Mouse (Mus musculus) adrenal gland (tissue): ENCODE data around the gene Ginm1.
"Not testable (repeated sequence)": the region's sequence is repeated elsewhere in the genome, so short reads cannot be mapped to it uniquely, and the experiment has no call there.

Source experiments
- intact Hi-C: fragments of 180-260 bp; cut with DNase I; formaldehyde crosslinking; loops from one replicate; pipeline ENCODE4 v1.15.1; 2025

Gene Ginm1

DNA sequence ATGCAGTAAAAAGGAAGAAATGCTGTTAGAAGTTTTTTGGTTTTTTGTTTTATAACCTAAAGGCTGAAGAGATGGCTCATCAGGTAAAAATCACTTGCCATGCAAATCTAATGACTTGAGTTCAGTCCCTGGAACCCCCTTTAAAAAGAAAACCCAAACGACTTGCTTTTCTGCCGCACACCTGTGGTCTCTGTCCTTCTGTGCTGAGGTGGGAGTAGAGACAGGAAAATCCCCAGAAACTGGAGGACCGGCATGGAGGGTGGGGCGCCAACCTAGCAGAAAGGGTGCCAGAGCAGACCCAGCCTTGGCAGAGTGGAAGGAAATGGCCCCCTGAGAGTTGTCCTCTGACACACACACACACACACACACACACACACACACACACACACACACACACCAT, 26.1 kb upstream of the Ginm1 start:
- intact Hi-C loops: no loop called here

DNA sequence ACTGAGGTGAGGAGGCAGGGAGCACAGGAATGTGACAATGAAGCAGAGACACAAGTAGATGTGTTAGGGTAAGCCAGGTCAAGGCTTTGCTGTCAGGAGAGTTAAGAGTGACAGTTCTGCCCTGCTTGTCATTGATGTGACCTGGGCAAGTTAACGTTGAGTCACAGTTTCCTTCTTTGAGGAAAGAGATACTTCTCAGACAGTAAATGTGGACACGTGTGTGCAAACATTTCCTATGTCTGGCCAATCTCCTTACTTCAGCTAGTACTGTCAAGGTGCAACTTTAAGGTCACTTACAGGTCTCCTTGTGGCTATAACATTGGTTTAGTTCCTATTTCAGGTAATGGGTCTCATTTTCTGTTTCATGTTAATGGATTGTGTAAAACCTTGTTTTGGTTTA, 23.9 kb upstream of the Ginm1 start:
- intact Hi-C loops: no loop called here

DNA sequence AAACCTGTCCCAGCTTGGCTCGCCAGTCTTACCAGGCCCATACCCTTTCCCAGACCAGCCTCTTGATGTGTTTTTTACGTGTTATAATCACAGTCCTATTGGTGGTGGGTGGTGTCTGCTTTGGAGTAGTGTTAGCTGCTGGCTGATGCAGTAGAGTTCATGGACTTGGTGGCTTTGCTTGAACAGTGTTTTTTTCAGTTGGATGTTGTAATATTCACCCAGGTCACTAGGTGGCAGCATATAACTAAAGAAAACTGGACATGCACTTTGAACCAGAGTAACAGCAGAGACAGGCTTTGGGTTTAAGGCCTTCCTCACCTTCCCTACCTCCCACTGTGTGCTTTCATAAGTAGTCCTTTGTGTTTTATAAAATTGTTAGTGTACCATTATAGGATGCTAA, 17.3 kb upstream of the Ginm1 start:
- intact Hi-C loops: loop anchor here (5.0 kb wide), 2 partner anchors 387 to 432 kb away; no protein-coding TSS in a partner anchor

DNA sequence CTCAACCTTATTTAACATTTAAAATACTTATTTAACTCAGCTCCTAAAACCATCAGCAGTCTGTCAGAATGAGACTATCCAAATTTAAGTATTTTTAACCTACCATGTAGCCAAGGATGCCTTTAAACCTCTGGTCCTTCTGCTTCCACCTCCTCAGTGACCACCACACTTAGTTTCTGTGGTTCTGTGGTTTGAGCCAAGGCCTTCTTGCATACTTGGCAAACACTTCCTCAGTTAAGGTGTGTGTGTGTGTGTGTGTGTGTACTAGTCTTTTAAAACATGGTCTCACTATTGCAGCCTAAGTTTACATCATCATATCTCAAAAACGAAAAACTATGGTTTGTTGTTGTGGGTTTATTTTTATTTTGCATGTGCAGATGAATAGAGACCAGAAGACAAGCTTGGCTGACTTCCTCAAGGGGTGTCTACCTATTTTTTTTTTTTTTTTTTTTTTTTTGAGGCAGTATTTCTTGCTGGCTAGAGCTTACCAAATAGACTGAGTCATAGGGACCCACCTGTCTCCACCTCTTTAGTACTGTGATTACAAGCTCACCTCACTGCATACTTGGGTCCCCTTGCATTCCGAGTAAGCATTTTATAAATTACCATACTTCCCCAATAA, 10.0 kb upstream of the Ginm1 start:
- intact Hi-C loops: no loop called here

DNA sequence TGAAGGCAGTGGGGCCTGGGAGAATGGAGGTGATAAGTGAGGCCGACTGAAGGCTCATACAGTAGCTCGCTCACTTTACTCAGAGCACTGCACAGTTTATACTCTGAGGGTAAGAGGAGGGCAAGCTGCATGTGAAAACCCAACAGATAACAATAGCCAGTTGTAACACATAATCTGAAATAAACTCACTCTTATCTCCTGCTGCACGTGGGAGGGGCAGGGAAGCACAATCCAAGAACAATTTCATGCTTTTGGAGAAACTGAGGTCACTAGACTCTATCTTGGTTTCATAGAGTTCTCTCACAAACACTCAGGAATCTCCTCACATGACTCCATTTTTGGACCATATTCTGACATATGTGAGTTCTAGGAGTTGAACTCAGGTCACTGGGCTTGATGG, 8.6 kb upstream of the Ginm1 start:
- intact Hi-C loops: no loop called here

DNA sequence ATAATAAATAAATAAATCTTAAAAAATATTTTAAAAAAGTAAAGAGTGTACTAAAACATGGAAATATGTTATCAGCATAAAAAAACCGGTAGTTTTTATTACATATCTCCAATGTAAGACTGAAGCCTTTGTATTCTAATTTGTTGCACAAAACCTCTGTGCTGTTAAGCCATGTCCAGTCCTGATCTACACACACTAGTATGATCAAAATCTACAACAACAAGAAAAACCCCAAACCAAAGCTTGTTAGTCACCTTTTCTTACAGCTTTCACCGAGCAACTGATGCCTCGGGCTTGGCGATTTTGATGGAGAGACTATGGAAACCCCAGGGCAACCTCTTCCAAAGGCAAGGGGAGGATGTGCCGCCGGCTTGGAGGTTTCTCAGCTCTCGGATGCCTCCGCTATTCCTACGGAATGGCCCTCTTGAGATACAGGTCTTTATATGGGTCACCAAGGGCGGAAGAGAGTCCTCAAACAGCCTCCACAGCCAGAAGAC, 322 bp downstream of the Ginm1 start:
- intact Hi-C loops: no loop called here

DNA sequence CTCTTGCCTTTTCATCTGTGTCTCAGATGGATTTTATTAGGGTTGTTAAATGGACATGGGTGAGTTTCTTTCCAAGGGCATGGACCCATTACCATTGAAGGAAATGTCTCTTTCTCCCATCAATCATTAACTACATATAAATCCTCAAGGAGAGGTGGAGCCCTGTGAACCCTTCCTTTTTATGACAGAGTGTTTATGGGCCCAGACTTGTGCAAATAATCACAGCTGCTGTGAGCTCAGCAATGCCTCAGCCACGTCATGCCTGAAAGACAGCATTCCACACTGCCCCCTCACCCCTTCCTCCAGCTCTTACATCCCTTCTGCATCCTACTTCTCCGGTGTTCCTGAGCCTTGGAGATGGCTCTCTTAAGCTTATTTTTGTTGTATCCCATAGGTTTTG, 5.3 kb downstream of the Ginm1 start:
- intact Hi-C loops: no loop called here

DNA sequence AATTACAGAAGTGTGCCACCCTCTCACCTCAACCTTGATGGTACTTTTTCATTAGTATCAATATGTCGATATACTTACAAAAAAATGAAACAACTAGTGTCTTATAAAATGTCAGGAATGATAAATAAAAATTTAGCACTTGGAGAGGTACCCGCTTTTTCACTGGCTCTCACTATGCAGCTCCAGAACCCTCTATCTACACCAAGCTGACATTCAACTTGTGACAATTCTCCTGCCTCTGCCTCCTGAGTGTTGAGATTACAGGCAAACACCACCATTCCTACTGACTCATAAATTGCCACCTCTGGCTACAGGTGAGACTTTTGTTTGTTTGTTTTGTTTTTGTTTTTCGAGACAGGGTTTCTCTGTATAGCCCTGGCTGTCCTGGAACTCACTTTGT, 11.4 kb downstream of the Ginm1 start:
- intact Hi-C loops: no loop called here

DNA sequence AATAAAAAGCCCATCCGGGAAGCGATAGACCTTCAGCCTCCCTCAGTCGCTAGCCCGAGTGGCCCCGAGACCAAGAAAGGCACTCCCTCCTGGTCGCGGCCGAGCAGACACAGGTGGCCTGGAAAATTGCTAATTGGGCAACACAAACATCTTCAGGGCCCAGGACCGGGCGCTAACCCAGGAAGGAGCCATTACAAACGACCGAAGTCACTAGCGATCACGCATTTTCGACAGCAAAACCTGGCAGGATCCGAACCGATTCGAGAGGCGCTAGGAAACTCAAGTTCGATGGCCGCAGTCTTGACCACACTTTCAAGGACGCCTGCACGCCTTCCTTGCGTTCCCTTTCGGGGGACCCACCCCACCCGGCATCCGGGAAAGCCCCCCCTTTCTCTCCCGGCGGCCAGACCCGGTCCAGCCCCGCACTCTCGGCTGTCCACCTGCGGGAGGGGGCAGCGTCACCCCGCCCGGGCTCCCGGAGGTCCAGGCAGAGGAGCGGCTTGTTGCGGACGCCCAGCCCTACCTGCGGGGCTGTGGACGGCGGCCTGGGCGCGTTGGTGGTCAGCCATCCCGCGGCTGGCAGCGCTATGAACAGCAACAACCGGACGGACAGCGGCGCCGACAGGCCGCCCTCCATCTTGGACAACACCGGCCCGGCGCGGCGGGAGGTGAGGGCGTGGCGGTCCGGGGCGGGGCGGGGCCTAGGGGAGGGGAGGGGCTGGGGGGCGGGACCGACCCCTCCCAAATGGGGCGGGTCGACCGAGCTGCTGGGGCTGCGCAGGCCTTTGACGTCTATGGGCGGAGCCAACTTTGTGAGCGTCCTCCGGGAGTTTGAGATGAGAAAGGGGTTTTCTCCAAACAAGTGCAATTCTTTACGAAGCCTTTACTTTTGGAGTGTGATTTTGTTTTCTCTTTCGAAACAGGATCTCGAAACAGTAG, 12.1 kb downstream of the Ginm1 start:
- intact Hi-C loops: no loop called here

DNA sequence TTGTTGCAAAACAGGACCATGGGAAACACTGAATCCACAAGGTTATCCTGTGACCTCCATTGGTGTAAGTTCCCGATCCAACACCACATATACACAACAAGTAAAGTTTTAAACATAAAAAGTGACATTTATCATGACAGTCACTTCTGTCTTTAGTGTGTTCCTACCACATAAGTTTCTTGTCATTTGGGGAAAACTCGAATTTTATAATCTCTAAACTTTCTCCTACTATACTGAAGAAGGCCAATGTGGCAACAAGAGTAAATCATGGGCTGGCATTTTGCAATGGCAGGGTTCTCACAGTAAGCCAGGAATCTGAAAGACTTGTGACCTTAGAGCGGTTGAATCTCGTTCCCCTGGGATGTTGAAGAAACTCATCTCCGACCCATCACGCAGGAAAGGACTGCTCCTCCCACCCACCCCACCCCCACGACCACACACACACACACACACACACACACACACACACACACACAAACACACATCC, 12.8 kb downstream of the Ginm1 start:
- intact Hi-C loops: loop anchor here (5.0 kb wide), 1 partner anchor 97 kb away; the partner anchor contains the start of genes Lats1 and Pcmt1

DNA sequence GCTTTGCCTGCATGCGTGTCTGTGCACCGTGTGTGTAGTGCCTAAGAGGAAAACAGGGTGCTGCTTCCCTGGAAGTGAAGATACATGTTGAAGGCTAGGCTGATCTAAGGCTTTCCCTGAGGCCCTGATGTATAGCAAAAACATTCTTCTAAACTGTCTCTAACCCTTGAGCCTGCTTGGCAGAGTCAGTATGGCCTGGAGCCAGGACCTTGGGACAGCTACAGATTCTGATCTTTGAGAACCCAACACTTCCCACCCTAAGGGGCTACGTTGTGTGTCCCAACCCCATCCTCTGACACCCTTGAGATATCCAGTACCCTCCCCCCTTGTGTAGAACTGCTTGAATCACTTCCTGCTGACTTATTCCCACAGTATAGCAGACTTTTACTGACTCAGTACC, 14.3 kb downstream of the Ginm1 start:
- intact Hi-C loops: loop anchor here (5.0 kb wide), 1 partner anchor 96 kb away; the partner anchor contains the start of genes Lats1 and Pcmt1

DNA sequence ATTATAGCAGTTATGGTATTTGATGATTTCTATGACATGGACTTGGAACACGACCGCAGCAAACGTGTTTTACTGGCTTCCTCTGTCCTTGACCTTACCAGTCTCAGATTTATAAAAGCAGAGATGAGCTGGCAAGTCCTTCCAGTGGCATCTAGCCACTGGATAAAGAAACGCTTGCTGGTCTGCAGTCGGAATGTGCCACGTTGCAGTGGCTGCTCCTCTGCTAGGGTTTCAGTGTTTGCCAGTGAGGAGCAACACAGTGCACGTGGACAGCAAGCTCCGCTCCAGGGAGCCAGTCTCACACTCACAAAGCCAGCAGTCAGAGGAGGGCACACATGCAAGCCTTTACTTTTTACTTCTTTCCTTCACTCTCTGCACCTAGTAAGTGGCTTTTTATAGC, 17.2 kb downstream of the Ginm1 start:
- intact Hi-C loops: loop anchor here (5.0 kb wide), 1 partner anchor 93 kb away; the partner anchor contains the start of genes Lats1 and Pcmt1

DNA sequence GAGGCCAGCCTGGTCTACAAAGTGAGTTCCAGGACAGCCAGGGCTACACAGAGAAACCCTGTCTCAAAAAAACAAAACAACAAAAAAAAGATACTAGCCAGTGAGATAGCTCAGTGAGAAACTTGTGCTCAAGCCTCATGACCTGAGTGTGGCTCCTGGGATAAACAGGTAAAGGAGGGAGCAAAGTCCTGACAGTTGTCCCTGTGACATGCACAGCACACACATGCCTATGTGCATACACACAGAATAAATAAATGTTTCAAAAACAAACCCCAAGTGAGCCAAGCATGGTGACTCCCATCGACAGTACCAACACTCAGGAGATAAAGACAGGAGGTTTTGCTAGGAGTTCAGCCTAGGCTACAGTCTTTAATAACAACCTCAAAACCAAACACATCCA, 19.9 kb downstream of the Ginm1 start:
- intact Hi-C loops: no loop called here

DNA sequence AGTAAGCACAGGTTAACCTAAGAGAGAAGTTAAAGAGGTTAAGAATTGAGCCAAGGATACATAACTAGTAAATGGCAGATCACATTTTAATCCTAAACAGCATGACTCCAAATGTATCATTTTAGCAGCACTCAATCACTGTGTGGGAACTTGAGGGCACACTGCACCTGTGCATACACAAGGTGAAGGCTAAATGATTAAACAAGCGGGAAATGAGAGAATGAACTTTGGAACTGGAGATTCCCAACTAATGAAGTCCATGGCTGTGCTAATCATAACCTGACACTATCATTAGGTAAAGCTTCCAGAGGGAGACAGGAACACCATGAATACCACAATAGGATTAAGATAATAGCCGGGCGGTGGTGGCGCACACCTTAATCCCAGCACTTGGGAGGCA, 20.3 kb downstream of the Ginm1 start:
- intact Hi-C loops: no loop called here

DNA sequence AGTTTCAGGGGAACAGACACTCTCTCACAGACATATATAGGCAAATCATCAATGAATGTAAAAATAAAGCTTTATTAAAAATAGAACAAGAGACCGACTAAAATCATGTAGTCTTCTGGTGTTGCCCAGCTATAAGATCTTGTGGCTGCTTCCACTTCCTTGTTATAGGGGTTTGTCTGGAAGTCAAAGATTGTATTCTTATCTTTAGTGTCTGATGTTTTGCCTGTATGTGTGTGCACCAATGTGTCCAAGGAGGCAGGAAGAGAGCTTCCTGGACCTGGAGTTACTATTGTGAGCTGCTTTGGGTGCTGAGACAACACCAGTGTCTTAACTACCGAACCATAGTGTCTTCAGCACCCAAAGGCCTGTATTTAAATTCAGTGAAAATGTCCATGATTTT, 35.1 kb downstream of the Ginm1 start:
- intact Hi-C loops: no loop called here

DNA sequence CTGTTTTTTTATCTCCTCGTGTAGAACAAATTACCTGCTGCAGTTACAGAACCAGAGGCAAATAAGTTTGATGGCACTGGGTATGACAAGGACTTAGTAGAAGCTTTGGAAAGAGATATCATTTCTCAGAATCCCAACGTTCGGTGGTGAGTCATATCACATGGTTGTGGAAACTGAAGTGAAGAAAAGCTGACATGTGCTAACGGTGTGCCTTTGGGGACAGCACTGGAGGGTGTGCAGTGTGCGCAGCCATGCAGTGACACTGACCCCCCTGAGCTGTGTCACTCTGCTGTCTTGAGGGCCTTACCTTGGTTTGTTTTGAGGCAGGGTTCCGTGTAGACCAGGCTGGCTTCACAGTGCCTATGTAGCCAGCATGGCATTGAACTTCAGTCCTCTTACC, 43.9 kb downstream of the Ginm1 start:
- intact Hi-C loops: no loop called here

DNA sequence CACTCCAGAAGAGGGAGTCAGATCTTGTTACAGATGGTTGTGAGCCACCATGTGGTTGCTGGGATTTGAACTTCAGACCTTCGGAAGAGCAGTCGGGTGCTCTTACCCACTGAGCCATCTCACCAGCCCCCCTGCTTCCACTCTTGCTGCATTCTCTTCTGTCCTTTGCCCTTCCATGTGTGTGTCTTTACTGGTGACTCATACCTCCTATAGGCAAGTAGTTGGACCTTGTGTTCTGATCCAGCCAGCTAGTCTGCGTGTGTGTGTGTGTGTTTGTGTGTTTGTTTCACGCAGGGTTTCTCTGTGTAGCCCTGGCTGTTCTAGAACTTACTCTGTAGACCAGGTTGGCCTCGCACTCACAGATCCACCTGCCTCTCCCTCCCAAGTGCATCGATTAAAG, 47.1 kb downstream of the Ginm1 start:
- intact Hi-C loops: not testable (repeated sequence)

DNA sequence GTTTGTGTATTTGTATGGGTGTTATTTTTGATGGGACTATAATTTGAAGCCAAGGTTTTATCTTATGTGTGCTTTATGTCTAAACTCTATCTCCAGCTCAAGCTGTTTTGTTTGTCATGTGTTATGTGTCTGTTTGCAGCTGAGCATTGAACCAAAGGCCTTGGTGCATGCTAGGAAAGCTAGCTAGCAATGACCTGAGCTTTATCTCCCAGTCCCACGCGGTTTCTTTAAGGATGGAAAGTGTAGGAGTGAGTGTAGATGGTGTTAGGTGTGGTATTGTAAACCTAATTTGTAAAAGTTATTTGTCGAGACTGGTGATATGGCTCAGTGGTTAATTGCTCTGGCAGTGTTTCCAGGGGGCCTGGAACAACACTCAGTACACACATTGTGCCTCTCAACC, 54.7 kb downstream of the Ginm1 start:
- intact Hi-C loops: no loop called here

DNA sequence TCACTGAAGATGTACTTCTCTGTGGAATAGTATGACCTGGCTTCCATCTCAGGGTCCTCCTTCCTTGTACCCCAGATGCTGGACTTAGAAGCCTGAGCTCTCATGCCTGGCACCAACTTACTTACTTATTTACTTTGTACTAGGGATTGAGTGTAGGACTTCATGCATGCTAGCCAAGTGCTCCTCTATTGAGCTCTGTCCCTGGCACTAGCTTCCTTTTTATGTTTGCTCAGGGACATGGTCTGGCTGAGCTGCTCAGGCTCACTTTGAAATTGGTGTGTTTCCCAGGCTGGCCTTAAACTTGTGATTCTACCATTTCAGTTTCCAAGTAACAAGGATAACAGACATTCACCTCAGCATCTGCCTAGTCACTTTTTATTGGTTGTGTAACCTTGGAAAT, 55.5 kb downstream of the Ginm1 start:
- intact Hi-C loops: no loop called here

DNA sequence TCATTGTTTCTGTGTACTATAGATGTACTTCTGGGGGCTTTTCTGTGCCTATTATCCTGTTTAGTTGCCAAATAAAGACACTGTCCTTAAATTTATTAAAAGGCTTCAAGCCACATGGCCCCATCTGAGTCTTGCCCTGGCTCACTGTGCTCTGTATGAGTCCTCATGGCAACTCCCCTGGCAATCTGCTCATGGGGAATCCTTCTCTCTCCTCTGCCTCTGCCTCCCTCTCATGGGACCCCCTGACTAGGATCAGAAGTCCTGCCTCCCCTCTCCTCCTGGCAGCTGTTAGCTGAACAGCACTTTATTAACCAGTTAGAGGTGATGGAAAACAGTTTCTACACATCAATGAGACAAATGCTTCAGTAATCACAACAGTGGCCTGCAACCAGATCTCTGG, 61.0 kb downstream of the Ginm1 start:
- intact Hi-C loops: no loop called here

DNA sequence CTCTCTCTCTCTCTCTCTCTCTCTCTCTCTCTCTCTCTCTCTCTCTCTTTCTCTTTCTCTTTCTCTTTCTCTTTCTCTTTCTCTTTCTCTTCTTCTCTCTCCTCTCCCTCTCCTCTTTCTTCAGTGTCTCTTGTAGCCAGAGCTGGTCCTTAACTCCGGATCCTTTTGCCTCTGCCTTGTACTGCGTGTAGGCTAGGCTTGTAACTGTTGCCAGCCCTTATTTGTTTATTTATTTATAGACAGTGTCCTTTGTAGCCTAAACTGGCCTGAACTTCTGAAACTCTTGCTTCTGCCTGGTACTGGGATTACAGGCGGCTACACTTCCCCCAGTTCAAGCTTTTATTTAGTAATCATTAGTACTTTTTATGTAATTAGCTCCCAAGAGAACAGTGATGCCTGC, 65.6 kb downstream of the Ginm1 start:
- intact Hi-C loops: loop anchor here (1.0 kb wide), 1 partner anchor 60 kb away; the partner anchor contains the start of gene Nup43

DNA sequence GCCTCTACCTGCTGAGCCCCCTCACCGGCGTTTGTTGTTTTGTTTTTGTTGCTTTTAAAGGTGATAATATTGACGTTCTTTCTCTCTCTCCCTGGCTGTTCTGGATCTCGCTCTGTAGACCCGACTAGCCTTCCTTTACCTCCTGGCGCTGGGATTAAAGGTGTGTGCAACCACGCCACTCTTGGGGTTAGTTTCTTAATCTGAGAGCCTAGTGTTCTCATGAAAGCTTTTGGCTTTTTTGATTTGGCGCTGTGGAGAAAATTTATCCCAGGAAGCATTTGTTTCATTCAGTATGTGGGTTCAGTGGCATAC, 66.2 kb downstream of the Ginm1 start:
- intact Hi-C loops: no loop called here
